Mouse (Mus musculus) urinary bladder, postnatal 25 days (tissue): ENCODE data around the gene Il12rb2.

Source experiments
- DNase-seq: peaks from one replicate; pipeline ENCODE4 v3.0.0; 2022; ENCODE audit warnings: low spot score

Il12rb2 gene

GRCm38 (mm10) chr6:67375982-67376391 lies at the start of gene Il12rb2:
Gene Il12rb2, minus strand, starts transcription at chr6:67376188.
- DNase-seq, result no peak

GRCm38 (mm10) chr6:67421761-67422160 lies 45.8 kb upstream of the Il12rb2 start:
- no peak for DNase-seq

- DNase-seq, result no peak
Measured at GRCm38 (mm10) chr6:67416557-67416956, 40.6 kb upstream of the Il12rb2 start.

GRCm38 (mm10) chr6:67415276-67415675 lies 39.3 kb upstream of the Il12rb2 start:
- DNase-seq, result no peak

- DNase-seq, result no peak
Measured at GRCm38 (mm10) chr6:67413378-67413777, 37.4 kb upstream of the Il12rb2 start.

DNA sequence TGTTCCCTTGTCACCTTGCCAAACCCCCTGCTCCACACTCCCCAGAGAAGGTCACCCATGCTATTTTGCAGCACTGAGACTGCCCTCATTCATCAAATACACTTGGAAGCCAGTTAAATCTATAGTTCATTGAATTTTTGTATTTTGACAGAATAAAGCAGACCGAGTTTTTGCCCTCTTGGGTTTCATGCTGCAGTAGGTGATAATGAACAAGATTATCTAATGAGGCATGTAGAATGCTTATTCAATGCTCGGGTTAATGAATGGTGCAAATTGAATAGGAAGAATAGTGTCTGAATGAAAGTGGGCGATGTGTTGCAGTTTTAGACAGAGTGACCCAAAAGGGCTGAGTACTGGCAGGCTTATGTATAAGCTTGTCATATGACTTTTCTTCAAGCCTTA lies 29.3 kb upstream of the Il12rb2 start:
- DNase-seq, result no peak

DNA sequence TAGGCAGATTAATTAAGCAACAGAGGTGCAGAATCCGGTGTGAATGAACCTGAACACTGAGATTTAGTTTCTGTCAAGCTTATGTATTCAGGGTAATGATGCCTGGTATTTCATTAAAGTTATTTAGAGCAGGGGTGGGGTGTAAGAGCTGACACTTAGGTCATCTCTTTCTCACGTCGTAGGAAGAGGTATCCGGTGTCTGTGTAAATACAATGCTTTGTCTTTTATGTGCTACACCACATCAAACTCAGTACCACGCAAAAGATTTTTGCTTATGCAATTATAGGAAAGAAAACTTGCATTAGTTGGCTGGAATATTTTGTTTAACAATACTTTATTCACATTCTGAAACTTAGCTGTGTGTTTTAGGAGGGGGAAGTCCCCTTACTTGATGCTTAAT lies 23.6 kb upstream of the Il12rb2 start:
- DNase-seq, result no peak

- DNase-seq, result no peak
Measured at GRCm38 (mm10) chr6:67365785-67366184, 10.2 kb downstream of the Il12rb2 start.

GRCm38 (mm10) chr6:67348065-67348464 lies 27.9 kb downstream of the Il12rb2 start:
- no peak for DNase-seq

- no peak for DNase-seq
Measured at GRCm38 (mm10) chr6:67339494-67339893, 36.5 kb downstream of the Il12rb2 start.

DNA sequence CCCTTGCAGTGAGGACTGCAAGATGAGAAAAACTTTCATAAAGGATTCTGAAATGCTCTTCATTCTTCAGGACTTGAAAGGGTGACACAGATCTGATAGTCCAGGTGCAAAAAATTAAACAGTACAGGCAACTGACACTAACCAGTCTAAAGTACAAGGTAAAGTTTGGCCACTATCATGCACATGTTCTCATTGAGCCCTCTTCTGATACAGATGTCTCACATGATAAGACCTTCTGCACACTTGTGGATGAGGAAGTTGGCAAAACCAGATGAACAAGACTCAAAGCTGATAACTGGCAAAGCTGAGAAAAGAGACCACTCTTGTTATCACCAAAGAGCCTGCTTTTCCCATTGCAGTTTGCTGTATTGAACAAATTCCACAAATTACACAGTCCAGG lies 38.0 kb downstream of the Il12rb2 start:
- DNase-seq, result no peak

- DNase-seq, result no peak
Measured at GRCm38 (mm10) chr6:67323788-67324187, 52.2 kb downstream of the Il12rb2 start.

- peak; percentile 73 for DNase-seq
Measured at GRCm38 (mm10) chr6:67318451-67318850, 57.5 kb downstream of the Il12rb2 start.

GRCm38 (mm10) chr6:67317827-67318338 lies 58.1 kb downstream of the Il12rb2 start:
- no peak for DNase-seq

- DNase-seq, result no peak
Measured at GRCm38 (mm10) chr6:67317068-67317467, 58.9 kb downstream of the Il12rb2 start.

- no peak for DNase-seq
Measured at GRCm38 (mm10) chr6:67314697-67315096, 61.3 kb downstream of the Il12rb2 start.

- no peak for DNase-seq
Measured at GRCm38 (mm10) chr6:67309752-67310151, 66.2 kb downstream of the Il12rb2 start.

GRCm38 (mm10) chr6:67308994-67309393 lies 67.0 kb downstream of the Il12rb2 start:
- DNase-seq, result no peak

DNA sequence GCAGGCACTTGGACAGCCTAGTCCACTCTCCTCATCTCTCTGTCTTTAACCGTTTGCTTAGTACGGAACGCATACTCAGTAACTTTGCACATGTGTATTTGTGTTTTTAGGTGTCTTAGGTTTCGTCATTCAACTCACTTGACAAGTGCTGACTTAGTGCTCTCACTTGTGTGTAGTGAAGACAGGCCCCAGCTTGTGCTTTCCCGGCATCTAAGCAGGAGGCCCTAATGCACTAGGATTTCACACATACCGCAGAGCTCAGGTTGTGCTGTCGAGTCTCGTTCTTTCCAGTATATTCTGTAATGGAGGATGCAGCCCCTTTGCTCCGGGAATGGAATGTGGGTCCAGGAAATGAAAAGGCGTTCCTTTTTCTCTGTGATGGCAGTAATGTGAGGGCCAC lies 72.8 kb downstream of the Il12rb2 start:
- no peak for DNase-seq

DNA sequence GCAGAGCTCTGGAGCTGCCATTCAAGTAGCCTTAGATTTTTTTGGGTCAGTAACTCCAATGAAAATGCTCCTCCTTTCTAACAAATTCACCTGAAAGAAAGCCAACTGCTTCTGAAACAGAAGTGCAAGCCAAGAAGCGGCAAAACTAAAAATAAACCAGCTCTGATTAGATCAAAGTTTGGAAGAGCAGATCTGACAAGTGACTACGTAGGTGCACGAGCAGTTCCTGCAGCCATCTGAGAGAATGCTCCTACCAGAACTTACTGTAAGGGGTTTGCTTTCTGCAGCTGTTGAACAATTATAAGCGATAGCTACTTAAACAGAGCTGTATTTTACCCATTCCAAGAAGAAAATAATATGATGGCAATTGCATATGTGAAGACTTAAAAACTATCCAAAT lies 73.5 kb downstream of the Il12rb2 start:
- no peak for DNase-seq

DNA sequence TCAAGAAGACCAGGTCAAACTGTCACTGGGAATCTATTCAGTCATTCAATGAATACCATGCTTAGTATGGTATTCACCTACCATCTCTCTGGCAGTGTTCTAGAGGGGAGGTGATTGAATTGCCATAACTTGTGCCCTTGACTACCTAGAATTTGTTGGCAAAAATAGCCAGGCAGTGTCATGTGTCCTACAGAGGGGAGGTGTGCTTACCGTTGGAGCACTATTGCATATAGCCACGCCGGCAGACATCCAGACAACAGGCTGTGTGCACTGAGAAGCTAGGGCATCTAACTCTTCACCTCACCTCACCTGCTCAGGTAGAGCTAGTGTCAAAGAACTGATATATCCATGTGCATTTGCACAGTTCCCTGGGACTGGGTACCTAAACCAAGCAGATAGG lies 74.8 kb downstream of the Il12rb2 start:
- DNase-seq, result no peak

DNA sequence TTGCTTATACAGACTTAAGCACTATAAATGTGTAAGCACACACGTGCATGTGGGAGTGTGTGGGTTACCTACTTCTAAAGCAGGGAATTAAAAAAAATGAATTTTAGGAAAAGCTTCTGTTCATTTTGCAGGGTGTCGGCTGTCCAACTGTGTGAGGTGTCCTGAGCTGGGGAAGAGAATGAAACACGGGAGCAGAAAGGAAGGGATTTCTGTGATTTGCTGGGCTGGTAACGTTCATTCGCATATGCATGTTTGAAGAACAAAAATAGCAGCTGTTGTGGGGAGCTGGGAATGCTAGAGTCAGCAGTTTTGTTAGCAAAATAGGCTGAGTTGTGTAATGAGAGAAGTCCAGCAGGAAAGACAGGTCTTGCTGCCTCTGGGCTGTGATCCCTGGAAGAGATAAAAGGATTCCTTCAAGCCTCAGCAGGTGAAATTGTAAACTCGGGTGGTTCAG lies 75.3 kb downstream of the Il12rb2 start:
- DNase-seq, result peak; percentile 42

GRCm38 (mm10) chr6:67300300-67300699 lies 75.7 kb downstream of the Il12rb2 start:
- DNase-seq, result no peak

- DNase-seq, result no peak
Measured at GRCm38 (mm10) chr6:67298742-67299141, 77.2 kb downstream of the Il12rb2 start.

- DNase-seq, result no peak
Measured at GRCm38 (mm10) chr6:67296126-67296525, 79.9 kb downstream of the Il12rb2 start.
